Mouse (Mus musculus): ENCODE measurements around the gene Tmem150c. TPM values are rescaled to one million over a fixed set of nuclear protein-coding genes. Genes with fewer than 3 reads are reported as not detected.

The Tmem150c gene
- total and polyA plus RNA-seq, 2 experiments from 2014 or later, result 0.31 to 0.98 TPM

DNA sequence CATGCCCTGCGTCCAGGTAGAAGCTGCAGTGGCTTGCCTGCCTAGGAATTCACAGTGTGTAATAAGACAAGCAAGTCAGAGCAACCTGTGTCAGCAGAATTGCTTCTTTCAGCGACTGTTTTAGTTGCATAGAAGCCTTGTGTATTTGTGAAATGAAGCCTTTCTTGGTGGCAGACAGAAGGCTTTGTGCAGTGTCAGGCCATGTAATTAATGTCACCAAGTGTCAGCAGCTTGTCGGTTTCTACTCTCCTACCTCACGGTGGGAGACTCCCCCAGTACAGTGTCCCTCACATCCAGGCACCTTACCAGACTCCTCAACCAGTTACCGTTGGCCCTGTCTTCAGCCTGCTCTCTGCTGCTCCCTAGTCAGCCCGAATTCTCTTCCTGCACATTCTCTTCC lies 100.3 kb downstream of the Tmem150c start:
- no peak overlapping the region for H3K4me2 ChIP-seq (ENCODE audit: low read depth, low read length)
- H3K4me1 ChIP-seq (ENCODE audit: control insufficient read depth, insufficient read depth), result peaks cover 18% of the 10 kb centered on the region
- ATAC-seq (ENCODE audit: insufficient read depth, low read depth) (no peak), DNase-seq (ENCODE audit: low spot score) (no peak)
- 75% methylated on average over 6 of the region's 6 CpGs for WGBS
- no peaks in the 10 kb centered on the region for H3K27me3 ChIP-seq (ENCODE audit: control insufficient read depth, insufficient read depth, low read length)
- no peak for TF ChIP-seq EP300 (IDR thresholded peaks at IDR 0.05; ENCODE audit: low read depth)
- TF ChIP-seq CTCF (IDR thresholded peaks at IDR 0.05; ENCODE audit: low read depth), result no peak
- H3K4me3 ChIP-seq (ENCODE audit: low read depth, low read length), result no peak overlapping the region
- peaks cover 50% of the 10 kb centered on the region for H3K36me3 ChIP-seq (replicated peaks; ENCODE audit: control insufficient read depth, insufficient read depth, low read length)
- no peaks in the 10 kb centered on the region for H3K9me3 ChIP-seq (replicated peaks; ENCODE audit: control insufficient read depth, low read length)
- H3K9ac ChIP-seq (replicated peaks; ENCODE audit: low read depth, low read length), result no peak overlapping the region
- no peak overlapping the region for H3K27ac ChIP-seq (ENCODE audit: low read depth)

DNA sequence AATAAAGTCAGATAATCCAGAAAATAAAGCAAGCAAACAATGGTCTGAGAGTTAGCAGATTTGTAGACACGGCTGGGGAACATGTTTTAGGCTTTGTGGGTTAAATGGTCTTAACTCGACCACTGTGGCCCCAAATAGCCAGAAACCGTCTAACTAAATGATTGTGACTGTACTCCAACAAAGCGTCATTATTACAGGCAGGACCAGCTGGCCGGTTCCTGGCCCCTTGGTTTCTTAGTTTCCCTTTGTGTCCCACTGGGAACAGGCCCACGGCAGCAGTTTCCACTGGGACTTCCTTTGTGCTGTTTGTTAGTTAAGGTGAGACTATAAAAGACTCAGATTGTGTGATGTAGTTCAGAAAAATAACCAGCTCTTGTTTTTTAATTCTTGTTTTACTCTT lies 100.9 kb downstream of the Tmem150c start:
- H3K9me3 ChIP-seq (replicated peaks; ENCODE audit: control insufficient read depth, low read length), result no peaks in the 10 kb centered on the region
- no peak overlapping the region for H3K27ac ChIP-seq (ENCODE audit: low read depth)
- H3K4me2 ChIP-seq (ENCODE audit: low read depth, low read length), result no peak overlapping the region
- TF ChIP-seq CTCF (IDR thresholded peaks at IDR 0.05; ENCODE audit: low read depth) (no peak), EP300 (IDR thresholded peaks at IDR 0.05; ENCODE audit: low read depth) (no peak)
- DNase-seq (ENCODE audit: low spot score) (no peak), ATAC-seq (ENCODE audit: insufficient read depth, low read depth) (no peak)
- peaks cover 44% of the 10 kb centered on the region for H3K36me3 ChIP-seq (replicated peaks; ENCODE audit: control insufficient read depth, insufficient read depth, low read length)
- no peaks in the 10 kb centered on the region for H3K27me3 ChIP-seq (ENCODE audit: control insufficient read depth, insufficient read depth, low read length)
- H3K4me3 ChIP-seq (ENCODE audit: low read depth, low read length), result no peak overlapping the region
- H3K4me1 ChIP-seq (ENCODE audit: control insufficient read depth, insufficient read depth), result peaks cover 22% of the 10 kb centered on the region
- no peak overlapping the region for H3K9ac ChIP-seq (replicated peaks; ENCODE audit: low read depth, low read length)
- WGBS, result 67% methylated on average over 6 of the region's 6 CpGs

DNA sequence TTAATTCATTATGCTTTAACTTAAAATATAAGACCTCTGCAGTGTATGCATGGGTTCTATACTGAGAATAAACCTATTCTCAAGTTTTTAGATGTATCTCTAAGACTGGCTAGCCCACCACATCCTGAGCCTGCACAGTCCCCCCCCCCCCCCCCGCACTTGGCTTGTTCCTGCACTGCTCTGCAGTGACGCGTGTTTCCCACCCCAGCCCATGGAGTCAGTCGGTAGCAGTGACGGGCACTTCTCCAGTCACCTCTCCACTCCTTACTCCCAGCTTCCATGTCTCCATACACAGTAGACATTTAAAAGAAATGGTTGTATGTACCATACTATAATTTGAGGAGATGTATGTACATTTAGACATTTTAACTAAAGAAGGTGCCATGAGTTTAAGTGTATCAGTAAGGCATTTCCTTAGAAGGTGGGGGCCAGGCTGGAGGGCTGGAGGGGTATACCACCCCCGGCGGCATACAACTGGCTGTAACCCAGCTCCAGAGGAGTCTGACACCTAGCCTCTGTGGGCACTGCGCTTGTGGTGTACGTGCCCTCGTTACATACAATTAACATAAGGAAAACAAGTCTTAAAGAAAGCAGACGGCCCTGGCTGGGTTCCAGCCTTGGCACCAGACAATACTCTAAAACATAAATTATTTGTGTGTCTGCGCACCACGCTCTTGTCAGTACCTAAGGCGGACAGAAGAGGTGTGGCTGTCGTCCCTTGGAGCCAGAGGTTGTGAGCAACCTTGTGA lies 102.0 kb downstream of the Tmem150c start:
- no peak overlapping the region for H3K4me3 ChIP-seq (ENCODE audit: low read depth, low read length)
- DNase-seq (ENCODE audit: low spot score) (no peak), ATAC-seq (ENCODE audit: insufficient read depth, low read depth) (no peak)
- H3K27me3 ChIP-seq (ENCODE audit: control insufficient read depth, insufficient read depth, low read length), result no peaks in the 10 kb centered on the region
- no peak overlapping the region for H3K9ac ChIP-seq (replicated peaks; ENCODE audit: low read depth, low read length)
- no peak overlapping the region for H3K27ac ChIP-seq (ENCODE audit: low read depth)
- no peak overlapping the region for H3K4me2 ChIP-seq (ENCODE audit: low read depth, low read length)
- TF ChIP-seq EP300 (IDR thresholded peaks at IDR 0.05; ENCODE audit: low read depth) (no peak), CTCF (IDR thresholded peaks at IDR 0.05; ENCODE audit: low read depth) (no peak)
- H3K4me1 ChIP-seq (ENCODE audit: control insufficient read depth, insufficient read depth), result peaks cover 22% of the 10 kb centered on the region
- H3K9me3 ChIP-seq (replicated peaks; ENCODE audit: control insufficient read depth, low read length), result no peaks in the 10 kb centered on the region
- peaks cover 35% of the 10 kb centered on the region for H3K36me3 ChIP-seq (replicated peaks; ENCODE audit: control insufficient read depth, insufficient read depth, low read length)
- WGBS, result 78% methylated on average over 14 of the region's 15 CpGs

DNA sequence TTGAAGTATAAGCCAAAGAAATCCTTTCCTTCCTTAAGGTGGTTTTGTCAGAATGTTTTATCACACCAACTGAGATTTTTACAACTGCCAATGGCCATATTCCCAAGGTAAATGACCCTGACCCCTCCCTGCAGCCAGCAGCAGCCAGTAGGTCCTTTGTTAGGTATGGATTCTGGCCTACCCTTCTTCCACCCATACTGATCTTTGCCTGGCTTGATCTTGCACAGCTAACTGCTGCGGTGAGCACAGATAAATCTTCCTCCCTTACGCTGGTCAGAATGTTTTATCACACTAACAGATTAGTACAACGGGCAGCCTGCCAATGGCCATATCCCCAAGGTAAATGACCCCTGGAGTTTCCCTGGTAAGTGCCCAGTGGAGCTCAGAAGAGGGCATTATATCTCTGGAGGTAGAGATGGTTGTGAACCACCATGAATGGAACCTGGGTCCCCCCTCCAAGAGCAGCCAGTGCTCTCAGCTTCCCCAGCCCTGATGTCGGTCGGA lies 103.7 kb downstream of the Tmem150c start:
- TF ChIP-seq CTCF (IDR thresholded peaks at IDR 0.05; ENCODE audit: low read depth), result no peak
- no peak for TF ChIP-seq EP300 (IDR thresholded peaks at IDR 0.05; ENCODE audit: low read depth)
- H3K4me3 ChIP-seq (ENCODE audit: low read depth, low read length), result no peak overlapping the region
- no peaks in the 10 kb centered on the region for H3K9me3 ChIP-seq (replicated peaks; ENCODE audit: control insufficient read depth, low read length)
- no peak for DNase-seq (ENCODE audit: low spot score)
- ATAC-seq (ENCODE audit: insufficient read depth, low read depth), result no peak
- H3K27ac ChIP-seq (ENCODE audit: low read depth), result no peak overlapping the region
- peaks cover 22% of the 10 kb centered on the region for H3K4me1 ChIP-seq (ENCODE audit: control insufficient read depth, insufficient read depth)
- no peak overlapping the region for H3K9ac ChIP-seq (replicated peaks; ENCODE audit: low read depth, low read length)
- no peak overlapping the region for H3K4me2 ChIP-seq (ENCODE audit: low read depth, low read length)
- 39% methylated on average over 5 of the region's 5 CpGs for WGBS
- H3K36me3 ChIP-seq (replicated peaks; ENCODE audit: control insufficient read depth, insufficient read depth, low read length), result peaks cover 18% of the 10 kb centered on the region
- no peaks in the 10 kb centered on the region for H3K27me3 ChIP-seq (ENCODE audit: control insufficient read depth, insufficient read depth, low read length)

DNA sequence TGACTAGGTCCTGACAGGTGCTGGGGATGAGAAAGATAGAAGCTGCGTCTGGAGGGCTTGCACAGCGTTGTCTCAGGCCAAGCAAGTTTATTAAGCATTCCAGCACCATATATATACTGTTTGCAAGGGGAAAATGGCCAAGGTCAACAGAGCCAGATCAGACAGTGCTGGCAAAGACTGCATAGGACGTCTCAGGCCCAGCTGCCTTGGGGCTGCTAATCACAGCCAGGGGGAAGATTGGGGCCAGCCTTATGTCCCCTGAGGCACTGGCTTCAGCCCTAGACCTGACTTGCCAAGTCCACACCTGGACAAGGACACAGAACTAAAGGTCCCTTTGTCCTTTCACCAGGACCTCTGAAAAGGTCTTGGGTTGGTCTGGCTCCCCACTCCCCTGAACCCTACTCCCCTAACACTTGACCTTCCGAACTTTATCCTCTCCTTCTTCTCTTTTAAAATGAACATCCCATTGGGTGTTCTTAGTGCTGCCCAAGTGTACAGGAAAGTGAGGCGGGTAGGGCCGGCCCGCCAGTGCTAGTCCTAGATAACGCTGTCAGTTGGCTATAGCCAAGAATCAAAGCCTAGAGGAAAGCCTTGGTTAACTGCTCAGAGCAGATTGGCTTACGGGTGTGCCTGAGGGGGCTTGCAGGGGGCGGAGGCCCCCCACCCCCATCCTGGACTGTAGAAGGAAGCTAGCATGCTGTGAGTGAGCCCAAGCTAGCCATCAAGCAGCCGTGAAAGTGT lies 104.6 kb downstream of the Tmem150c start:
- H3K4me2 ChIP-seq (ENCODE audit: low read depth, low read length), result no peak overlapping the region
- WGBS, result 61% methylated on average over 11 of the region's 11 CpGs
- no peaks in the 10 kb centered on the region for H3K9me3 ChIP-seq (replicated peaks; ENCODE audit: control insufficient read depth, low read length)
- H3K27ac ChIP-seq (ENCODE audit: low read depth), result peak overlapping the region; percentile 60
- peak; percentile 36 for DNase-seq (ENCODE audit: low spot score)
- H3K9ac ChIP-seq (replicated peaks; ENCODE audit: low read depth, low read length), result no peak overlapping the region
- no peak overlapping the region for H3K4me3 ChIP-seq (ENCODE audit: low read depth, low read length)
- H3K36me3 ChIP-seq (replicated peaks; ENCODE audit: control insufficient read depth, insufficient read depth, low read length), result peaks cover 8% of the 10 kb centered on the region
- TF ChIP-seq CTCF (IDR thresholded peaks at IDR 0.05; ENCODE audit: low read depth) (no peak), EP300 (IDR thresholded peaks at IDR 0.05; ENCODE audit: low read depth) (no peak)
- H3K27me3 ChIP-seq (ENCODE audit: control insufficient read depth, insufficient read depth, low read length), result no peaks in the 10 kb centered on the region
- ATAC-seq (ENCODE audit: insufficient read depth, low read depth), result peak; percentile 72
- peaks cover 22% of the 10 kb centered on the region for H3K4me1 ChIP-seq (ENCODE audit: control insufficient read depth, insufficient read depth)
